Mouse (Mus musculus): ENCODE measurements around the gene Tnfrsf1a. TPM values are rescaled to one million over a fixed set of nuclear protein-coding genes. Genes with fewer than 3 reads are reported as not detected.

Tnfrsf1a gene
- polyA plus RNA-seq, 1 experiment, result 152 TPM

DNA sequence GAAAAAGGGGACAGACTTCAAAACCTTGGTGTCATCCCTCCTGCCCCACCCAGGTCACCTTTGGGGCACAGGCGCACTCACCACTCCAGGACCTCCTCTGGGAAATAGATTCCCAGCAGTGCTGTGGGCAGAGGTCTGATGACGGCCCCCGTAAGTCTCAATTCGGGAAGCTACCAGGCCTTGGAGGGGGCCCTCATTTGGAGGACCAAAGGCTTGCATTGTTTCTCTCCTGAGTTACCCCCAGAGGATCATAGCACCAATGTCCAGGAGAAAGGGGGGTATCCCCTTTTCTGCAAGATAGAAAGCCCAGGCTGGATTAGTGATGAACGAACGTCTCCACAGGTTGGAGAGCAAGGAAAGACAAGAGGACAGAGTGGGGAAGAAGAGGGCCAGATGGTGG lies 29.5 kb downstream of the Tnfrsf1a start:
- H3K4me3 ChIP-seq (ENCODE audit: insufficient read depth, low read length), result no peak overlapping the region
- H3K4me1 ChIP-seq (ENCODE audit: control insufficient read depth, insufficient read depth, low read length), result peaks cover 16% of the 10 kb centered on the region
- no peak for TF ChIP-seq POLR2A (IDR thresholded peaks at IDR 0.05; ENCODE audit: borderline replicate concordance, low read depth, low read length)
- no peak overlapping the region for H3K27ac ChIP-seq (ENCODE audit: insufficient read depth, low read depth, low read length)

DNA sequence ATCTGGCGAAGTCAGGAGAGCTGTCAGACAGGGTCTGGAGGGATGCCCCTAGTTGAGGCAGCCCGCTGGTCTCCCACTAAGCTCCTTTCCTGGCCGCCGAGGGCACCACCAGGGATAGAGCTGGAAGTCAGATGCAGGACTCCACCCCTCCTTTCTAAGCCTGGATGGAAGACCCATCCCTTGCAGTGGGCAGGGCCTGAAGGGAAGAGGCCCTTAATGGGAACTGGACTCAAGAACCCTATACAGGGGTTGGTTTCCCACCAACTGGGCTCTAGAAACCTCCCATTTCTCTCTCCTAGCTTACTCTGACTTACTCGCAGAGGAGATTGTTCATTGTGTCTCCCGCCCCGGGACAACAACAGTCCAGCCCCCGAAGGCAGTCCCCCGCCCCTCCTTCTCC lies 30.6 kb downstream of the Tnfrsf1a start:
- no peak for TF ChIP-seq POLR2A (IDR thresholded peaks at IDR 0.05; ENCODE audit: borderline replicate concordance, low read depth, low read length)
- TF ChIP-seq CTCF (IDR thresholded peaks at IDR 0.05; ENCODE audit: low read depth, low read length), result no peak
- Histone ChIP-seq H3K4me3 (ENCODE audit: insufficient read depth, low read length) (no peak overlapping the region), H3K4me1 (ENCODE audit: control insufficient read depth, insufficient read depth, low read length) (peaks cover 16% of the 10 kb centered on the region), H3K27ac (ENCODE audit: insufficient read depth, low read depth, low read length) (no peak overlapping the region)

DNA sequence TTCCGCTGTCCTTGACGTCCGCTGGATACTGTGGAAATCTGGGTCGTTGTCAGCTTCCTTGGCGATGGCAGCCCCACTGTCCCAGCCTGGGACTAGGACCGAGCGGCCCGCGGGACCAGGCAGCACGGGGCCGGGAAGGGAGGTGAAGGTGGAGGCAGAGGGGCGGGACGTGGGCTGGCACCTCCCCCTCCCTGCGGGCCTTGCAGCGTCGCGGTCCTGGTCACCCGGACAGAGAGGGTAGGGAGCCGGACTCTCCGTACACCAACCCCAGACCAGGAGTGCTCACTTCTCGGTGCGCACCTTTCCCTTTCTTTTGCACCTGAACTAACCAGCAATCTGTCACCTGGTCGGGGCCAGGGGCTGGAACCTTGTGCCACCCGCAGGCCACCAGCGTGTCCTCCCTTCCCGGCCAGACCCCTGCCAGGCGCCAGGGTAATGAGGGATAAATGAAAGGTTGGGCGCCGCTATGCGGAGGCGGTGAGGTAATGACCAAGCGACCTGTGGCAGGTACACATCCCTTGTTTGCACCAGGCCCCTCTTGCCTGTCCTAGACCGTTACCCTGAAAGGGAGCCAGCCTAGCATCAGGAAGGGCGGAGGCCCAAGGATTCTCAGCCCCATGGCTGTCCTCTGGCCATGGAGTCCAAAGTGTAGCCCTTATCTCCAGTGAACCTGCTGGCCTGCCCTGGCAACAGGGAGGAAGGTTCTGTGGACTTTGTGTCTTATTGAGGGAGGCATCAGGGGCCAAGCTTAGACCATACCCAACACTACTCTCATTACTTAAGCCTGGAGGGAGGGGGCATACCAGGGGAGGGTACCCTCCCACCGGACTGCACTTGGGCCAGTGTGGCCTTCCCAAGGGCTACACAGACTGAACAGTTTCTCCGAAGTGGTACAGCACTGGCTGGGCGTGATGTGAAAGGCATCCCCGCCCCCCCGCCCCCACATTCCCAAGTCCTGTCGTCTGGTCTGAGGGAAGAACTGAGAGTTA lies 31.5 kb downstream of the Tnfrsf1a start, which contains the start of gene Plekhg6:
Gene Plekhg6 (minus strand): TSS at position 422 of the 989 bp plus-strand sequence.
- no peak for TF ChIP-seq CTCF (IDR thresholded peaks at IDR 0.05; ENCODE audit: low read depth, low read length)
- no peak for TF ChIP-seq POLR2A (IDR thresholded peaks at IDR 0.05; ENCODE audit: borderline replicate concordance, low read depth, low read length)
- H3K4me1 ChIP-seq (ENCODE audit: control insufficient read depth, insufficient read depth, low read length), result peaks cover 22% of the 10 kb centered on the region
- no peak within 1 kb of the TSS for H3K4me3 ChIP-seq (ENCODE audit: insufficient read depth, low read length)
- H3K27ac ChIP-seq (ENCODE audit: insufficient read depth, low read depth, low read length), result no peak within 1 kb of the TSS

DNA sequence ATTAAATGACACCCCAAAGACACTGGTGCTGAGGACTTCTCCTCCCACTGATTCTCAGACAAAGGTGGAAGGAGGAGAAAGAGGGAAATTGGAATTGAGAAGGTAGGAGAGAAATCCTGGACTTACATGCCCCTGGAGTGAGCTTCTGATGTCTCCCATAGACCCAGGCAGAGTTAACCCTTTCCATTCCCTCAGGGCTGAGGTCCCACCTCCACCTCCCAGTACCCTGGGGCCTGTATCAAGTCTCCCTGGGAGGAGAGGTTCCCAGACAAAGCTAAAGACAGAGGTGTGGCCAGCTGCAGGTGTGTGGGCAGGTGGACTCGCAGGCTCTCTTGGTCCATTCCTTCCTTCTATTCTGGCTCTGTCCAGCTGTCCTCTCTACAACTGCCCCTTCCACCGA lies 32.9 kb downstream of the Tnfrsf1a start:
- no peak for TF ChIP-seq CTCF (IDR thresholded peaks at IDR 0.05; ENCODE audit: low read depth, low read length)
- no peak for TF ChIP-seq POLR2A (IDR thresholded peaks at IDR 0.05; ENCODE audit: borderline replicate concordance, low read depth, low read length)
- Histone ChIP-seq H3K27ac (ENCODE audit: insufficient read depth, low read depth, low read length) (no peak overlapping the region), H3K4me3 (ENCODE audit: insufficient read depth, low read length) (no peak overlapping the region), H3K4me1 (ENCODE audit: control insufficient read depth, insufficient read depth, low read length) (peaks cover 26% of the 10 kb centered on the region)

DNA sequence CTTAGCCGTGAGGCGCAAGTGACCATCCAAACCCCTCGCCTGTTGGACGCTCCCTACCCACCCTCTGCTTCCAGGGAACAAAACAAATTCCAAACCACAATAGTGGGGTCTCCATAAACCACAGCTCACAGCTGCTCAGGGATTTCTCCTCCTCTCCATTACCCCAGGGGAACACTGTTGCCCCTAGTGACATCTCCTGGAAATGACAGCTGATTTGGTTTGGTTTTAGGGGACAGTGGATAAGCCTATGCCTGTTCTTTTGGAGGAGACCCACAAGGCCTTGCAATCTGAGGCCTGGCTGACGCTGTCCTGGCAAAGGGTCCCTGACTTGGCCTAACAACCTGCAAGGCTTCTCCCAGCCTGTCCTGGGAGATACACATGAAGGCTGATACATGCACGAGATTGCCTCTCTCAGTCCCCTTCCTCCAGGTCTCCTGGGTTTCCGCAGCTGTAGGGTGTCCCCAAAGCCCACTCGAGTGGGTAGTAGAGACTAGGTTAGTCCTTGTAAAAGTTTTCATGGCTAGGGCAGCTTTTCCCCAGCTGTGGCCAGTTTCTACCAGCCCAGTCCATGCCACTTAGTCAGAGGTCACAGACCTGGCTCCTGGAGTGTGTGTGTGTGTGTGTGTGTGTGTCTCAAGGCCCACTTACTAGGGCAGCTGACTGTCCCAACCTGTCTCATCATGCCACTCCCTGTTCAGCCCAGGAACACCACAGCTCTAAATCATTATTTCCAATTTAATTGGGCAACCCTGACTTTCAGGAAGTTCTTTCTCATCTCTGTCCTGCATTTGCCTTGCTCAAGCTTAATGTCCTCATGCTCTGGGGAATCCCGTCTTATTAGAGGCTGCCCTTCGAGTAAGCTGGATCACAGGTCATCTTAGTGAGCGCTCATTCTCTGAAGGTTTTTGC lies 36.2 kb downstream of the Tnfrsf1a start:
- Histone ChIP-seq H3K27ac (ENCODE audit: insufficient read depth, low read depth, low read length) (no peak overlapping the region), H3K4me1 (ENCODE audit: control insufficient read depth, insufficient read depth, low read length) (peaks cover 10% of the 10 kb centered on the region), H3K4me3 (ENCODE audit: insufficient read depth, low read length) (no peak overlapping the region)
- TF ChIP-seq CTCF (IDR thresholded peaks at IDR 0.05; ENCODE audit: low read depth, low read length) (0 out of 2 replicates have a peak, but pooled peaks have one; percentile 33), POLR2A (IDR thresholded peaks at IDR 0.05; ENCODE audit: borderline replicate concordance, low read depth, low read length) (no peak)

DNA sequence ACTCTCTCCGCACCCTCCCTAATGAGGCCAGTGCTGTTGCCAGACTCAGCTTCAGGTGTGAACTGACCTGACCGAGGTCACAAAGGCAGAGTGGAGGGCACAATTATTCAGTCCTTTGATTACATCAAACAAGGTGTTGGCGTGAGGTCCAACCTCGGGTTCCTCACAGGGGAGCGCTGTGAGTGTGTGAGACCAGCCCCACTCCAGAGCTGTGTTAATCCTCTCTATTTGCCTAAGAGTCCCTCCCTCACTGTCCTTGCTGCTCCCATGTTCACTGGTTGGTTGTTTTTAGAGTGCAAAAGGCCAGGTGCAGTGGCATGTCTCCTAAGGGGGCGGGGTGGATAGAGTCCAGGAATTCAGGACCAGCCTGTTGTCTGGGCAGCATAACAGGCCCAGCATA lies 36.9 kb downstream of the Tnfrsf1a start:
- Histone ChIP-seq H3K27ac (ENCODE audit: insufficient read depth, low read depth, low read length) (no peak overlapping the region), H3K4me1 (ENCODE audit: control insufficient read depth, insufficient read depth, low read length) (peaks cover 10% of the 10 kb centered on the region), H3K4me3 (ENCODE audit: insufficient read depth, low read length) (no peak overlapping the region)
- TF ChIP-seq CTCF (IDR thresholded peaks at IDR 0.05; ENCODE audit: low read depth, low read length) (no peak), POLR2A (IDR thresholded peaks at IDR 0.05; ENCODE audit: borderline replicate concordance, low read depth, low read length) (no peak)

DNA sequence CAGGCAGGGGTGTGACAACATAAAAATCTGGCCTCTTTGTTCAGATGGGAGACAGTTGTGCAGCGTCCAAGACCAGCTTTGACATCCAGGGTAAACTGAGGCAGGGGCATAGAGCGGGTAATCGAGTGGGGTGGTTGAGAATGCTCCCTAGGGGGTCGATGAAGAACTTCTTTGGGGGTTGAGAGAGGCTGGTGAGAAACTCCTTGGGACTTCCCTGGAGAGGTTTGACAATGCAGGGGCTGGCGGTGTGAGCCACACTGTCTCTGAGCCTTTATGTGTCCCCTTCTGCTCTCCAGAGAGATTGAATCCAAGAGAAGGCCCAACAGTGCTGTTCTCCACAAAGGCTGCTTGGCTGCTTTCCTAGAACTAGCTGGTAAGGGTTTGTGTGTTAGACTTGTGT lies 40.7 kb downstream of the Tnfrsf1a start:
- H3K4me1 ChIP-seq (ENCODE audit: control insufficient read depth, insufficient read depth, low read length), result peaks cover 10% of the 10 kb centered on the region
- no peak overlapping the region for H3K27ac ChIP-seq (ENCODE audit: insufficient read depth, low read depth, low read length)
- TF ChIP-seq POLR2A (IDR thresholded peaks at IDR 0.05; ENCODE audit: borderline replicate concordance, low read depth, low read length), result no peak
- no peak for TF ChIP-seq CTCF (IDR thresholded peaks at IDR 0.05; ENCODE audit: low read depth, low read length)
- no peak overlapping the region for H3K4me3 ChIP-seq (ENCODE audit: insufficient read depth, low read length)

DNA sequence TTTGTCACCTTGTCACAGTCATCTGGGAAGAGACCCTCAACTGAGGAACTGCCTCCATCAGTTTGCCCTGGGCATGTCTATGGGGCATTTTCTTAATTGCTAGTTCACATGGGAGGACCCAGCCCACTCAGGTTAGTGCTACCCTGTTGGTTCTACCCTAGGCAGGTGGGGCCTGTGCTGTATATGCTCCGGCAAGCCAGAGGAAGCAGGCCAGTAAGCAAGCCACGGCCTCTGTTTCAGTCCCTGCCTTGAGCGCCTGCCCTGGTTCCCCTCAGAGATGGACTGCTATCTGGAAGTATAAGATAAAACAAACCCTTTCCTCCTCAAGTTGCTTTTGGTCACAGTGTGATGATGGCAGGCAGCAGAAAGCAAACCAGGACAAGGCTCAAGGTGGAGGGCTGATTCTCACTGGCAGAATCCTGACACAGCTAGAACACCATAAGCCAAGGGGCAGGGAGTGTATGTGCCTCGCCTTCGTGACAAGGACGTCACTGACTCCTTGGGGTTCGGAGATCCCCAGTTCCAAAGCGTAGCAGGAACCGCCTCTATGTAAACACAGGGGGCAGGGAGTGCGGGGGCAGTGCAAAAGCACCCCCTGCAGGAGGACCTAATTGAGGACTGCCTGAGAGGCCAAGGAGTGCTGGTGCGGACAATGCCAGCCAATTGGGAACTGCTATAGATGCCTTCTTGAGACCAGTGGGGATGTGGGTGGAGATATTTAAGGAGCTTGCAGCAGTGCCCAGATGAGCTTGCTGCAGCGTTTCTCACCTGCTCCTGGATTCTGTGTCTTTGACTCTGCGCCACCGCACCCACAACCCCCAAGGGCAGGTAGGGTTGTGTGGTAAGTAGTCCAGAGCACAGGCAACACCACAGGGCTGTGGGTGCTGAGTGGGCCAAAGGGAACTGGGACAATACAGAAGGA lies 56.6 kb downstream of the Tnfrsf1a start:
- TF ChIP-seq CTCF (IDR thresholded peaks at IDR 0.05; ENCODE audit: low read depth, low read length) (no peak), POLR2A (IDR thresholded peaks at IDR 0.05; ENCODE audit: borderline replicate concordance, low read depth, low read length) (no peak)
- Histone ChIP-seq H3K4me1 (ENCODE audit: control insufficient read depth, insufficient read depth, low read length) (peaks cover 10% of the 10 kb centered on the region), H3K4me3 (ENCODE audit: insufficient read depth, low read length) (no peak overlapping the region), H3K27ac (ENCODE audit: insufficient read depth, low read depth, low read length) (no peak overlapping the region)

DNA sequence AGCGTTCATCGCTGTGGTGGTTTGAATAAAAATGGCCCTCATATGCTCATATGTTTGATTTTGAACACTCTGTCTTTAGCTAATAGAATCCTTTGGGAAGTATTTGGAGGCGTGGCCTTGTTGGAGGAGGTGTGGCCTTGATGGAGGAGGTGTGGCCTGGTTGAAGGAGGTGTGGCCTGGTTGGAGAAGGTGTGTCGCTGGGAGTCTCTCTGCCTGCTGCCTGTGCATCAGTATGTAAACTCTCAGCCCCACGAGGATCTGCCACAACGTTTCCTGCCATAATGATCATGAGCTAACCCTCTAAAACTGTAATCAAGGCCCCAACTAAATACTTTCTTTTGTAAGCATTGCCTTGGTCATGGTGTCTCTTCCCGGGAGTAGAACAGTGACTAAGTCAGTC lies 58.1 kb downstream of the Tnfrsf1a start:
- no peak for TF ChIP-seq CTCF (IDR thresholded peaks at IDR 0.05; ENCODE audit: low read depth, low read length)
- TF ChIP-seq POLR2A (IDR thresholded peaks at IDR 0.05; ENCODE audit: borderline replicate concordance, low read depth, low read length), result no peak
- Histone ChIP-seq H3K4me1 (ENCODE audit: control insufficient read depth, insufficient read depth, low read length) (peaks cover 20% of the 10 kb centered on the region), H3K4me3 (ENCODE audit: insufficient read depth, low read length) (no peak overlapping the region), H3K27ac (ENCODE audit: insufficient read depth, low read depth, low read length) (no peak overlapping the region)
